Mouse (Mus musculus) forebrain, embryonic 12.5 days (tissue): ENCODE measurements around the gene Cyp4a32. TPM values are rescaled to one million over a fixed set of nuclear protein-coding genes. Genes with fewer than 3 reads are reported as not detected.

ENCODE experiments used
- polyA plus RNA-seq: library from polyadenylated mRNA; unstranded; fragments of >200 nt; fragmentation: Nextera tagmentation; extraction: Ambion mirVana; gene quantifications from 2 replicates; pipeline ENCODE4 v1.2.1, GENCODE M21; 2016

The Cyp4a32 gene
- polyA plus RNA-seq, 1 experiment from 2014 or later: not detected

Other genes with a start within 250 kb of the Cyp4a32 start
- not detected in 2 replicates for gene Cyp4a12b, start 189.3 kb upstream of the Cyp4a32 start, polyA plus RNA-seq
- gene Cyp4a30b, start 148.4 kb upstream of the Cyp4a32 start, polyA plus RNA-seq: not detected in 2 replicates
- not detected in 2 replicates for gene Cyp4a14, start 104.8 kb upstream of the Cyp4a32 start, polyA plus RNA-seq
- not detected in 2 replicates for gene Cyp4a10, start 82.7 kb upstream of the Cyp4a32 start, polyA plus RNA-seq
- not detected in 2 replicates for gene Cyp4a31, start 37.3 kb upstream of the Cyp4a32 start, polyA plus RNA-seq
- gene Cyp4b1, start 46.8 kb downstream of the Cyp4a32 start, polyA plus RNA-seq: 0.17 and 0.28 TPM in 2 replicates
- 34.1 and 35.0 TPM in 2 replicates for gene Efcab14, start 136.8 kb downstream of the Cyp4a32 start, polyA plus RNA-seq
- 0.50 TPM in 1 of 2 replicates, not detected in the other for gene Tex38, start 180.0 kb downstream of the Cyp4a32 start, polyA plus RNA-seq
- gene Atpaf1, start 183.8 kb downstream of the Cyp4a32 start, polyA plus RNA-seq: 39.5 and 41.0 TPM in 2 replicates
- 4.2 and 4.6 TPM in 2 replicates for gene Mob3c, start 227.1 kb downstream of the Cyp4a32 start, polyA plus RNA-seq
- 25.9 and 27.2 TPM in 2 replicates for gene Mknk1, start 238.2 kb downstream of the Cyp4a32 start, polyA plus RNA-seq